Mouse (Mus musculus) hindbrain, embryonic 12.5 days (tissue): Measurements from ENCODE around the gene Abcd3. TPM values are rescaled to one million over a fixed set of nuclear protein-coding genes. Genes with fewer than 3 reads are reported as not detected.

Experiments used
- ATAC-seq: fragments of 200-750 bp; cut with Nextera tagmentation; 2 replicates; pipeline ENCODE4 v1.8.0; 2017; ENCODE audit warnings: moderate TSS enrichment; ENCODE audit not compliant: low FRiP score
- H3K27ac ChIP-seq: fragments of 300-500 bp; sonication (generic); 2 replicates; pipeline ENCODE4 v1.5.1; 2016; ENCODE audit warnings: mild to moderate bottlenecking
- H3K27me3 ChIP-seq: fragments of 300-500 bp; sonication (generic); 2 replicates; pipeline ENCODE4 v1.6.1; 2016; ENCODE audit warnings: mild to moderate bottlenecking
- H3K36me3 ChIP-seq: fragments of 300-500 bp; sonication (generic); 2 replicates; pipeline ENCODE4 v1.6.1; 2016; ENCODE audit warnings: mild to moderate bottlenecking
- H3K4me1 ChIP-seq: fragments of 300-500 bp; sonication (generic); 2 replicates; pipeline ENCODE4 v1.6.1; 2016
- H3K4me2 ChIP-seq: fragments of 300-500 bp; sonication (generic); replicated peaks from 2 replicates; pipeline ENCODE4 v1.6.1; 2016; ENCODE audit warnings: mild to moderate bottlenecking
- H3K4me3 ChIP-seq: fragments of 300-500 bp; sonication (generic); 2 replicates; pipeline ENCODE4 v1.5.1; 2016; ENCODE audit warnings: mild to moderate bottlenecking
- H3K9ac ChIP-seq: fragments of 300-500 bp; sonication (generic); 2 replicates; pipeline ENCODE4 v1.6.1; 2016; ENCODE audit warnings: mild to moderate bottlenecking, moderate library complexity
- H3K9me3 ChIP-seq: fragments of 300-500 bp; sonication (generic); replicated peaks from 2 replicates; pipeline ENCODE4 v1.6.1; 2016; ENCODE audit warnings: mild to moderate bottlenecking
- WGBS: fragments of 180-500 bp; shearing (Covaris S2); methylation state at CpG from one replicate; pipeline ENCODE4 v1.1.7; 2016; 5-methylcytosine and 5-hydroxymethylcytosine counted together
- polyA plus RNA-seq: library from polyadenylated mRNA; unstranded; fragments of >200 nt; fragmentation: Nextera tagmentation; extraction: Ambion mirVana; gene quantifications from 2 replicates; pipeline ENCODE4 v1.2.1, GENCODE M21; 2016

Abcd3 gene
- 65.3 and 72.3 TPM in 2 replicates for polyA plus RNA-seq

GRCm38 (mm10) chr3:121814877-121815548 is at the start of gene Abcd3:
TSS of gene Abcd3 (minus strand) at chr3:121815302.
- WGBS, result under 1% methylated on average over 87 of the region's 99 CpGs

GRCm38 (mm10) chr3:121859142-121859541 is 44.0 kb upstream of the Abcd3 start:
- H3K9me3 ChIP-seq, result no peaks in the 10 kb centered on the region
- no peak for ATAC-seq
- WGBS, result 37% methylated on average over 5 of the region's 5 CpGs
- H3K4me2 ChIP-seq, result no peak overlapping the region
- H3K4me1 ChIP-seq, result no peaks in the 10 kb centered on the region
- no peak overlapping the region for H3K9ac ChIP-seq
- no peak overlapping the region for H3K27ac ChIP-seq
- no peak overlapping the region for H3K4me3 ChIP-seq
- no peaks in the 10 kb centered on the region for H3K27me3 ChIP-seq
- no peaks in the 10 kb centered on the region for H3K36me3 ChIP-seq

More at GRCm38 (mm10) chr3:121814877-121815548, at the start of gene Abcd3:
- Histone ChIP-seq H3K27ac (peak within 1 kb of the TSS; percentile 98), H3K4me2 (peak within 1 kb of the TSS; percentile 61), H3K4me3 (peak within 1 kb of the TSS; percentile 82), H3K27me3 (no peaks in the 10 kb centered on the region), H3K36me3 (no peaks in the 10 kb centered on the region), H3K9ac (peak within 1 kb of the TSS; percentile 87), H3K9me3 (no peaks in the 10 kb centered on the region), H3K4me1 (peaks cover 12% of the 10 kb centered on the region)
- peak; percentile 95 for ATAC-seq

GRCm38 (mm10) chr3:121856131-121856530 is 41.0 kb upstream of the Abcd3 start:
- no peak overlapping the region for H3K4me3 ChIP-seq
- H3K9ac ChIP-seq, result no peak overlapping the region
- H3K9me3 ChIP-seq, result no peaks in the 10 kb centered on the region
- no peaks in the 10 kb centered on the region for H3K27me3 ChIP-seq
- no peak overlapping the region for H3K4me2 ChIP-seq
- ATAC-seq, result no peak
- no peak overlapping the region for H3K27ac ChIP-seq
- WGBS, result 94% methylated on average over 4 of the region's 4 CpGs
- H3K4me1 ChIP-seq, result 0 out of 2 replicates have a peak, but pooled peaks cover 2% of the 10 kb centered on the region
- H3K36me3 ChIP-seq, result no peaks in the 10 kb centered on the region

GRCm38 (mm10) chr3:121853781-121854520 is 38.8 kb upstream of the Abcd3 start:
- 76% methylated on average over 5 of the region's 5 CpGs for WGBS
- no peaks in the 10 kb centered on the region for H3K36me3 ChIP-seq
- H3K9me3 ChIP-seq, result no peaks in the 10 kb centered on the region
- H3K4me3 ChIP-seq, result no peak overlapping the region
- H3K4me2 ChIP-seq, result no peak overlapping the region
- 0 out of 2 replicates have a peak, but pooled peaks cover 2% of the 10 kb centered on the region for H3K4me1 ChIP-seq
- H3K27me3 ChIP-seq, result no peaks in the 10 kb centered on the region
- H3K9ac ChIP-seq, result no peak overlapping the region
- no peak overlapping the region for H3K27ac ChIP-seq
- no peak for ATAC-seq

GRCm38 (mm10) chr3:121852074-121852826 is 37.1 kb upstream of the Abcd3 start:
- H3K27ac ChIP-seq, result no peak overlapping the region
- no peak overlapping the region for H3K9ac ChIP-seq
- no peak overlapping the region for H3K4me3 ChIP-seq
- no peak overlapping the region for H3K4me2 ChIP-seq
- no peaks in the 10 kb centered on the region for H3K9me3 ChIP-seq
- 41% methylated on average over 4 of the region's 4 CpGs for WGBS
- 0 out of 2 replicates have a peak, but pooled peaks cover 2% of the 10 kb centered on the region for H3K4me1 ChIP-seq
- H3K27me3 ChIP-seq, result no peaks in the 10 kb centered on the region
- no peak for ATAC-seq
- H3K36me3 ChIP-seq, result no peaks in the 10 kb centered on the region

GRCm38 (mm10) chr3:121851006-121851405 is 35.9 kb upstream of the Abcd3 start:
- ATAC-seq, result no peak
- no peak overlapping the region for H3K4me2 ChIP-seq
- no peak overlapping the region for H3K4me3 ChIP-seq
- H3K27ac ChIP-seq, result no peak overlapping the region
- H3K9ac ChIP-seq, result no peak overlapping the region
- 0 out of 2 replicates have a peak, but pooled peaks cover 2% of the 10 kb centered on the region for H3K4me1 ChIP-seq
- no peaks in the 10 kb centered on the region for H3K9me3 ChIP-seq
- no peaks in the 10 kb centered on the region for H3K36me3 ChIP-seq
- H3K27me3 ChIP-seq, result no peaks in the 10 kb centered on the region
- 85% methylated on average over 3 of the region's 3 CpGs for WGBS

GRCm38 (mm10) chr3:121850381-121850780 is 35.3 kb upstream of the Abcd3 start:
- H3K4me3 ChIP-seq, result no peak overlapping the region
- ATAC-seq, result no peak
- WGBS, result 95% methylated on average over 4 of the region's 4 CpGs

GRCm38 (mm10) chr3:121847296-121847695 is 32.2 kb upstream of the Abcd3 start:
- no peak overlapping the region for H3K4me2 ChIP-seq
- H3K9me3 ChIP-seq, result no peaks in the 10 kb centered on the region
- H3K36me3 ChIP-seq, result no peaks in the 10 kb centered on the region
- no peak for ATAC-seq
- no peak overlapping the region for H3K27ac ChIP-seq
- no peaks in the 10 kb centered on the region for H3K27me3 ChIP-seq
- H3K4me3 ChIP-seq, result no peak overlapping the region
- H3K4me1 ChIP-seq, result 0 out of 2 replicates have a peak, but pooled peaks cover 2% of the 10 kb centered on the region
- no peak overlapping the region for H3K9ac ChIP-seq

More at GRCm38 (mm10) chr3:121850381-121850780, 35.3 kb upstream of the Abcd3 start:
- H3K36me3 ChIP-seq, result no peaks in the 10 kb centered on the region
- H3K27ac ChIP-seq, result no peak overlapping the region
- no peaks in the 10 kb centered on the region for H3K27me3 ChIP-seq
- no peaks in the 10 kb centered on the region for H3K9me3 ChIP-seq
- H3K9ac ChIP-seq, result no peak overlapping the region
- H3K4me2 ChIP-seq, result no peak overlapping the region
- H3K4me1 ChIP-seq, result 0 out of 2 replicates have a peak, but pooled peaks cover 2% of the 10 kb centered on the region

- 87% methylated on average over 6 of the region's 6 CpGs for WGBS
- Histone ChIP-seq H3K9ac (no peak overlapping the region), H3K4me1 (no peaks in the 10 kb centered on the region), H3K4me2 (no peak overlapping the region), H3K4me3 (no peak overlapping the region), H3K27ac (no peak overlapping the region), H3K36me3 (no peaks in the 10 kb centered on the region), H3K9me3 (no peaks in the 10 kb centered on the region), H3K27me3 (no peaks in the 10 kb centered on the region)
- ATAC-seq, result no peak
Measured at GRCm38 (mm10) chr3:121844658-121845057, 29.6 kb upstream of the Abcd3 start.

GRCm38 (mm10) chr3:121844013-121844412 is 28.9 kb upstream of the Abcd3 start:
- 80% methylated on average over 3 of the region's 3 CpGs for WGBS
- no peak overlapping the region for H3K4me3 ChIP-seq
- H3K4me1 ChIP-seq, result no peaks in the 10 kb centered on the region
- H3K27ac ChIP-seq, result no peak overlapping the region
- no peaks in the 10 kb centered on the region for H3K9me3 ChIP-seq
- H3K4me2 ChIP-seq, result no peak overlapping the region
- no peaks in the 10 kb centered on the region for H3K27me3 ChIP-seq
- no peak overlapping the region for H3K9ac ChIP-seq
- no peak for ATAC-seq
- no peaks in the 10 kb centered on the region for H3K36me3 ChIP-seq

- no peak overlapping the region for H3K27ac ChIP-seq
- no peak overlapping the region for H3K4me2 ChIP-seq
- H3K4me3 ChIP-seq, result no peak overlapping the region
- no peak overlapping the region for H3K9ac ChIP-seq
- no peak for ATAC-seq
- no peaks in the 10 kb centered on the region for H3K27me3 ChIP-seq
- 0 out of 2 replicates have a peak, but pooled peaks cover 2% of the 10 kb centered on the region for H3K9me3 ChIP-seq
- no peaks in the 10 kb centered on the region for H3K36me3 ChIP-seq
- WGBS, result 93% methylated on average over 5 of the region's 5 CpGs
- no peaks in the 10 kb centered on the region for H3K4me1 ChIP-seq
Measured at GRCm38 (mm10) chr3:121843254-121843653, 28.2 kb upstream of the Abcd3 start.

- H3K9me3 ChIP-seq, result 0 out of 2 replicates have a peak, but pooled peaks cover 3% of the 10 kb centered on the region
- WGBS, result 77% methylated on average over 7 of the region's 7 CpGs
- H3K4me3 ChIP-seq, result no peak overlapping the region
- H3K27ac ChIP-seq, result no peak overlapping the region
- H3K36me3 ChIP-seq, result no peaks in the 10 kb centered on the region
- H3K9ac ChIP-seq, result no peak overlapping the region
- H3K27me3 ChIP-seq, result no peaks in the 10 kb centered on the region
- no peak overlapping the region for H3K4me2 ChIP-seq
- no peaks in the 10 kb centered on the region for H3K4me1 ChIP-seq
- ATAC-seq, result no peak
Measured at GRCm38 (mm10) chr3:121842306-121842860, 27.3 kb upstream of the Abcd3 start.
